7 mouse cellular contexts compared by ENCODE assay signal in genomic region chr17:26945824-26946495, GRCm38 (mm10). TPM values are rescaled to one million over a fixed set of nuclear protein-coding genes. Genes with fewer than 3 reads are reported as not detected.
A peak's percentile ranks its signal among the peaks of the same experiment; 100 is the strongest.
DNase-seq lines count a peak whose midpoint lies in the region; ATAC-seq and TF ChIP-seq lines count a peak whose summit lies in the region.

No protein-coding gene starts in this region.

- peaks cover 58% of the 10 kb centered on the region for H3K4me1 ChIP-seq in embryonic facial prominence, embryonic 13.5 days
- H3K4me1 ChIP-seq in hindbrain, embryonic 15.5 days (replicated peaks): peaks cover 62% of the 10 kb centered on the region
- H3K4me1 ChIP-seq in midbrain, postnatal 0 days (ENCODE audit: insufficient read depth, low read length): peaks cover 43% of the 10 kb centered on the region

- H3K36me3 ChIP-seq in embryonic facial prominence, embryonic 13.5 days: peaks cover 6% of the 10 kb centered on the region; the same call in 1 of the 2 replicates
- H3K36me3 ChIP-seq in hindbrain, embryonic 15.5 days: no peaks in the 10 kb centered on the region
- H3K36me3 ChIP-seq in midbrain, postnatal 0 days (ENCODE audit: insufficient read depth, low read length): no peaks in the 10 kb centered on the region

- H3K9ac ChIP-seq in embryonic facial prominence, embryonic 13.5 days: peak overlapping the region; percentile 77
- peak overlapping the region; percentile 30 for H3K9ac ChIP-seq in hindbrain, embryonic 15.5 days
- H3K9ac ChIP-seq in midbrain, postnatal 0 days (replicated peaks; ENCODE audit: low read length, poor library complexity, severe bottlenecking): peak overlapping the region; percentile 57

- ATAC-seq in embryonic facial prominence, embryonic 13.5 days (ENCODE audit: insufficient number of reproducible peaks, insufficient read depth, low FRiP score, low TSS enrichment, low read depth): no peak
- no peak for ATAC-seq in hindbrain, embryonic 15.5 days (ENCODE audit: low FRiP score, low read depth)
- no peak for ATAC-seq in midbrain, postnatal 0 days (ENCODE audit: low FRiP score)
- no peak for ATAC-seq in megakaryocyte progenitor cell, adult 5-6 weeks (replicated peaks; ENCODE audit: poor library complexity)

- 23% methylated on average over 13 of the region's 13 CpGs for WGBS in embryonic facial prominence, embryonic 13.5 days
- WGBS in hindbrain, embryonic 15.5 days: 17% methylated on average over 13 of the region's 13 CpGs
- 16% methylated on average over 13 of the region's 13 CpGs for WGBS in midbrain, postnatal 0 days

- peak overlapping the region; percentile 78 for H3K27ac ChIP-seq in embryonic facial prominence, embryonic 13.5 days
- H3K27ac ChIP-seq in hindbrain, embryonic 15.5 days (replicated peaks): peak overlapping the region; percentile 74
- peak overlapping the region; percentile 75 for H3K27ac ChIP-seq in midbrain, postnatal 0 days (ENCODE audit: low read depth, low read length)

- no peaks in the 10 kb centered on the region for H3K27me3 ChIP-seq in embryonic facial prominence, embryonic 13.5 days
- no peaks in the 10 kb centered on the region for H3K27me3 ChIP-seq in hindbrain, embryonic 15.5 days
- H3K27me3 ChIP-seq in midbrain, postnatal 0 days (ENCODE audit: insufficient read depth, low read length): no peaks in the 10 kb centered on the region

- no peaks in the 10 kb centered on the region for H3K9me3 ChIP-seq in embryonic facial prominence, embryonic 13.5 days
- H3K9me3 ChIP-seq in hindbrain, embryonic 15.5 days: no peaks in the 10 kb centered on the region
- no peaks in the 10 kb centered on the region for H3K9me3 ChIP-seq in midbrain, postnatal 0 days (ENCODE audit: low read length)

- peak overlapping the region; percentile 49 for H3K4me3 ChIP-seq in embryonic facial prominence, embryonic 13.5 days
- peak overlapping the region; percentile 34 for H3K4me3 ChIP-seq in hindbrain, embryonic 15.5 days
- peak overlapping the region; percentile 33 for H3K4me3 ChIP-seq in midbrain, postnatal 0 days (ENCODE audit: low read depth, low read length)

- peak; percentile 22 to 41 for DNase-seq in layer of hippocampus, postnatal 10 days (ENCODE audit: low spot score in 2 of 2)
- no peak for DNase-seq in layer of hippocampus, postnatal 25 days (ENCODE audit: extremely low spot score in 1 of 2, low spot score in 1 of 2)
- no peak for DNase-seq in midbrain, postnatal 0 days (ENCODE audit: low spot score)
- DNase-seq in adrenal gland, postnatal 10 days: no peak

- H3K4me2 ChIP-seq in embryonic facial prominence, embryonic 13.5 days: peak overlapping the region; percentile 79
- H3K4me2 ChIP-seq in hindbrain, embryonic 15.5 days: peak overlapping the region; percentile 58
- H3K4me2 ChIP-seq in midbrain, postnatal 0 days (ENCODE audit: low read depth, low read length, poor library complexity, severe bottlenecking): peak overlapping the region; percentile 69

- TF ChIP-seq CTCF in midbrain, postnatal 0 days (IDR thresholded peaks at IDR 0.05): no peak

RNA-seq across cellular contexts. Expression of gene Syngap1, which starts 4.9 kb away (rescaled TPM):
- 100 to 1,000 TPM; 450 to 479 TPM for total RNA-seq in layer of hippocampus, postnatal 10 days (2021)
- total RNA-seq in layer of hippocampus, postnatal 25 days (2021): 100 to 1,000 TPM; 399 to 523 TPM
- 3.4 and 3.7 TPM in 2 replicates for polyA plus RNA-seq in embryonic facial prominence, embryonic 13.5 days (2015; fragmentation: Nextera tagmentation; extraction: Ambion mirVana)
- 4.7 and 5.1 TPM in 2 replicates for polyA plus RNA-seq in hindbrain, embryonic 15.5 days (2015; fragmentation: Nextera tagmentation; extraction: Ambion mirVana)
- total RNA-seq in midbrain, postnatal 0 days (2014; rRNA removed): 77.0 and 90.3 TPM in 2 replicates
- 3.6 and 6.1 TPM in 2 replicates for polyA plus RNA-seq in midbrain, postnatal 0 days (2015; fragmentation: Nextera tagmentation; extraction: Ambion mirVana)
- 5.3 and 11.6 TPM in 2 replicates for total RNA-seq in megakaryocyte progenitor cell, adult 5-6 weeks (2015)
- 3.6 TPM in 2 replicates for total RNA-seq in megakaryocyte progenitor cell, adult 5-6 weeks (2017)
- total RNA-seq in adrenal gland, postnatal 10 days (2021): 10 to 100 TPM; 15.7 to 21.6 TPM

RNA-seq across cellular contexts. Expression of gene Cuta, which starts 6.6 kb away (rescaled TPM):
- total RNA-seq in layer of hippocampus, postnatal 10 days (2021): 100 to 1,000 TPM; 106 to 112 TPM
- total RNA-seq in layer of hippocampus, postnatal 25 days (2021): 100 to 1,000 TPM; 100 to 113 TPM
- polyA plus RNA-seq in embryonic facial prominence, embryonic 13.5 days (2015; fragmentation: Nextera tagmentation; extraction: Ambion mirVana): 162 and 180 TPM in 2 replicates
- polyA plus RNA-seq in hindbrain, embryonic 15.5 days (2015; fragmentation: Nextera tagmentation; extraction: Ambion mirVana): 134 and 138 TPM in 2 replicates
- total RNA-seq in midbrain, postnatal 0 days (2014; rRNA removed): 49.6 and 55.6 TPM in 2 replicates
- polyA plus RNA-seq in midbrain, postnatal 0 days (2015; fragmentation: Nextera tagmentation; extraction: Ambion mirVana): 136 and 143 TPM in 2 replicates
- 181 and 216 TPM in 2 replicates for total RNA-seq in megakaryocyte progenitor cell, adult 5-6 weeks (2015)
- 75.8 and 82.9 TPM in 2 replicates for total RNA-seq in megakaryocyte progenitor cell, adult 5-6 weeks (2017)
- 100 to 1,000 TPM; 119 to 134 TPM for total RNA-seq in adrenal gland, postnatal 10 days (2021)

RNA-seq across cellular contexts. Expression of gene Phf1, which starts 13.1 kb away (rescaled TPM):
- total RNA-seq in layer of hippocampus, postnatal 10 days (2021): 10 to 100 TPM; 23.0 to 23.9 TPM
- 10 to 100 TPM; 27.0 to 29.4 TPM for total RNA-seq in layer of hippocampus, postnatal 25 days (2021)
- polyA plus RNA-seq in embryonic facial prominence, embryonic 13.5 days (2015; fragmentation: Nextera tagmentation; extraction: Ambion mirVana): 12.7 and 15.4 TPM in 2 replicates
- 32.3 and 34.7 TPM in 2 replicates for polyA plus RNA-seq in hindbrain, embryonic 15.5 days (2015; fragmentation: Nextera tagmentation; extraction: Ambion mirVana)
- 48.7 and 53.5 TPM in 2 replicates for total RNA-seq in midbrain, postnatal 0 days (2014; rRNA removed)
- 32.8 and 35.8 TPM in 2 replicates for polyA plus RNA-seq in midbrain, postnatal 0 days (2015; fragmentation: Nextera tagmentation; extraction: Ambion mirVana)
- 2.1 TPM in 2 replicates for total RNA-seq in megakaryocyte progenitor cell, adult 5-6 weeks (2015)
- total RNA-seq in megakaryocyte progenitor cell, adult 5-6 weeks (2017): 3.5 and 4.6 TPM in 2 replicates
- total RNA-seq in adrenal gland, postnatal 10 days (2021): 10 to 100 TPM; 20.6 to 23.3 TPM

RNA-seq across cellular contexts. Expression of gene Zbtb9, which starts 27.0 kb away (rescaled TPM):
- 10 to 100 TPM; 11.8 to 14.0 TPM for total RNA-seq in layer of hippocampus, postnatal 10 days (2021)
- total RNA-seq in layer of hippocampus, postnatal 25 days (2021): 10 to 100 TPM; 14.8 to 16.2 TPM
- polyA plus RNA-seq in embryonic facial prominence, embryonic 13.5 days (2015; fragmentation: Nextera tagmentation; extraction: Ambion mirVana): 16.0 and 16.1 TPM in 2 replicates
- polyA plus RNA-seq in hindbrain, embryonic 15.5 days (2015; fragmentation: Nextera tagmentation; extraction: Ambion mirVana): 14.6 and 14.7 TPM in 2 replicates
- total RNA-seq in midbrain, postnatal 0 days (2014; rRNA removed): 16.1 and 19.4 TPM in 2 replicates
- 6.6 and 6.7 TPM in 2 replicates for polyA plus RNA-seq in midbrain, postnatal 0 days (2015; fragmentation: Nextera tagmentation; extraction: Ambion mirVana)
- 2.9 and 5.3 TPM in 2 replicates for total RNA-seq in megakaryocyte progenitor cell, adult 5-6 weeks (2015)
- total RNA-seq in megakaryocyte progenitor cell, adult 5-6 weeks (2017): 16.3 and 22.1 TPM in 2 replicates
- total RNA-seq in adrenal gland, postnatal 10 days (2021): 1 to 10 TPM; 5.2 to 7.4 TPM

RNA-seq across cellular contexts. Expression of gene Kifc5b, which starts 29.1 kb away (rescaled TPM):
- 1 to 10 TPM; 4.0 to 5.8 TPM for total RNA-seq in layer of hippocampus, postnatal 10 days (2021)
- total RNA-seq in layer of hippocampus, postnatal 25 days (2021): 1 to 10 TPM; 2.9 to 3.1 TPM
- polyA plus RNA-seq in embryonic facial prominence, embryonic 13.5 days (2015; fragmentation: Nextera tagmentation; extraction: Ambion mirVana): 8.9 and 10.2 TPM in 2 replicates
- 3.4 and 3.7 TPM in 2 replicates for polyA plus RNA-seq in hindbrain, embryonic 15.5 days (2015; fragmentation: Nextera tagmentation; extraction: Ambion mirVana)
- 1.9 and 4.7 TPM in 2 replicates for total RNA-seq in midbrain, postnatal 0 days (2014; rRNA removed)
- polyA plus RNA-seq in midbrain, postnatal 0 days (2015; fragmentation: Nextera tagmentation; extraction: Ambion mirVana): 1.6 and 1.9 TPM in 2 replicates
- total RNA-seq in megakaryocyte progenitor cell, adult 5-6 weeks (2015): 2.6 and 4.6 TPM in 2 replicates
- 13.8 and 16.0 TPM in 2 replicates for total RNA-seq in megakaryocyte progenitor cell, adult 5-6 weeks (2017)
- total RNA-seq in adrenal gland, postnatal 10 days (2021): 1 to 10 TPM; 4.5 to 6.2 TPM

Comparison
In these comparisons a context has a peak if more than half of its experiments do, and no peak if none do; other contexts are left out.
1. DNase-seq: peak in layer of hippocampus, postnatal 10 days (2 of 2); none in layer of hippocampus, postnatal 25 days (0 of 2), midbrain, postnatal 0 days (single experiment) and adrenal gland, postnatal 10 days (single experiment).
2. Peak in every context shown above with its lines, with median percentiles within 50 percentile points of each other: H3K27ac ChIP-seq, H3K4me2 ChIP-seq, H3K4me3 ChIP-seq and H3K9ac ChIP-seq.